Mouse (Mus musculus) neutrophil, adult 5-6 weeks (primary cell): ENCODE data around the gene Zfand6. TPM values are rescaled to one million over a fixed set of nuclear protein-coding genes. Genes with fewer than 3 reads are reported as not detected.

Experiments
- ATAC-seq: fragments of 151-379, 151-347 bp; 2 replicates; pipeline ENCODE4 v1.8.0; 2017; ENCODE audit warnings: mild to moderate bottlenecking, moderate TSS enrichment; ENCODE audit not compliant: insufficient number of reproducible peaks, poor library complexity, low FRiP score, severe bottlenecking; ENCODE audit errors: extremely low read depth
- total RNA-seq: library from RNA; stranded (forward); fragments of 200-1000 nt; gene quantifications from 2 replicates; pipeline ENCODE4 v1.2.3, GENCODE M21; 2017

Gene Zfand6
- total RNA-seq, 1 experiment from 2014 or later, result 116 TPM

GRCm38 (mm10) chr7:84652740-84653139, 37.0 kb downstream of the Zfand6 start:
- no peak for ATAC-seq

GRCm38 (mm10) chr7:84651987-84652321, 37.8 kb downstream of the Zfand6 start:
- ATAC-seq, result no peak

GRCm38 (mm10) chr7:84651303-84651986, 38.3 kb downstream of the Zfand6 start:
- ATAC-seq, result no peak

GRCm38 (mm10) chr7:84649016-84649415, 40.7 kb downstream of the Zfand6 start:
- ATAC-seq, result no peak

- ATAC-seq, result no peak
These were observed 43.5 kb downstream of the Zfand6 start for GRCm38 (mm10) chr7:84646256-84646655.

- ATAC-seq, result no peak
These were observed 46.3 kb downstream of the Zfand6 start for GRCm38 (mm10) chr7:84643270-84643998.

- ATAC-seq, result no peak
These were observed 47.4 kb downstream of the Zfand6 start for GRCm38 (mm10) chr7:84642159-84642928.

- no peak for ATAC-seq
These were observed 52.8 kb downstream of the Zfand6 start for GRCm38 (mm10) chr7:84636939-84637338.

GRCm38 (mm10) chr7:84631878-84632277, 57.9 kb downstream of the Zfand6 start:
- ATAC-seq, result no peak

GRCm38 (mm10) chr7:84623718-84624117, 66.0 kb downstream of the Zfand6 start:
- ATAC-seq, result no peak

GRCm38 (mm10) chr7:84620956-84621355, 68.8 kb downstream of the Zfand6 start:
- no peak for ATAC-seq

GRCm38 (mm10) chr7:84618951-84619350, 70.8 kb downstream of the Zfand6 start:
- ATAC-seq, result no peak

GRCm38 (mm10) chr7:84612445-84612844, 77.3 kb downstream of the Zfand6 start:
- ATAC-seq, result no peak

- no peak for ATAC-seq
These were observed 78.2 kb downstream of the Zfand6 start for GRCm38 (mm10) chr7:84611609-84612008.

- no peak for ATAC-seq
These were observed 83.4 kb downstream of the Zfand6 start, which contains the start of gene Fah for GRCm38 (mm10) chr7:84606293-84606749. Fah (minus strand) TSS chr7:84606722.

GRCm38 (mm10) chr7:84605704-84606292, 84.0 kb downstream of the Zfand6 start:
- ATAC-seq, result peak; percentile 65

GRCm38 (mm10) chr7:84605033-84605687, 84.6 kb downstream of the Zfand6 start:
- ATAC-seq, result no peak

GRCm38 (mm10) chr7:84604501-84604900, 85.3 kb downstream of the Zfand6 start:
- no peak for ATAC-seq

GRCm38 (mm10) chr7:84601331-84601730, 88.4 kb downstream of the Zfand6 start:
- ATAC-seq, result no peak
